Mouse (Mus musculus) mesoderm, embryonic 11.5 days (tissue): ENCODE data around the gene C1rb.
"Not testable (repeated sequence)": the region's sequence is repeated elsewhere in the genome, so short reads cannot be mapped to it uniquely, and the experiment has no call there.

Experiments used
- DNase-seq: peaks from one replicate; pipeline ENCODE4 v3.0.0-alpha.2; 2012; ENCODE audit warnings: low read depth, low spot score

Gene C1rb

GRCm38 (mm10) chr6:124570026-124570425, at the start of gene C1rb:
C1rb (plus strand) TSS chr6:124570294.
- DNase-seq: peak; percentile 85

- DNase-seq: not testable (repeated sequence)
Measured at GRCm38 (mm10) chr6:124522082-124522481, 48.0 kb upstream of the C1rb start.

- DNase-seq: no peak
Measured at GRCm38 (mm10) chr6:124527881-124528280, 42.2 kb upstream of the C1rb start.

- DNase-seq: no peak
Measured at GRCm38 (mm10) chr6:124531077-124531476, 39.0 kb upstream of the C1rb start.

GRCm38 (mm10) chr6:124536125-124536829, 33.8 kb upstream of the C1rb start:
- DNase-seq: not testable (repeated sequence)

- DNase-seq: not testable (repeated sequence)
Measured at GRCm38 (mm10) chr6:124541176-124541575, 28.9 kb upstream of the C1rb start.

GRCm38 (mm10) chr6:124542284-124542683, 27.8 kb upstream of the C1rb start, which contains the start of gene C1s1:
C1s1 (minus strand) TSS chr6:124542359.
- DNase-seq: peak; percentile 23

GRCm38 (mm10) chr6:124544466-124544865, 25.6 kb upstream of the C1rb start:
- DNase-seq: no peak

- DNase-seq: no peak
Measured at GRCm38 (mm10) chr6:124545425-124545824, 24.7 kb upstream of the C1rb start.

GRCm38 (mm10) chr6:124547979-124548378, 22.1 kb upstream of the C1rb start:
- DNase-seq: not testable (repeated sequence)

- DNase-seq: no peak
Measured at GRCm38 (mm10) chr6:124549023-124549550, 21.0 kb upstream of the C1rb start.

- DNase-seq: no peak
Measured at GRCm38 (mm10) chr6:124552766-124553165, 17.3 kb upstream of the C1rb start.

GRCm38 (mm10) chr6:124555956-124556355, 14.1 kb upstream of the C1rb start:
- not testable (repeated sequence) for DNase-seq

- not testable (repeated sequence) for DNase-seq
Measured at GRCm38 (mm10) chr6:124561156-124561555, 8.9 kb upstream of the C1rb start.

GRCm38 (mm10) chr6:124561611-124562010, 8.5 kb upstream of the C1rb start:
- DNase-seq: not testable (repeated sequence)

GRCm38 (mm10) chr6:124575155-124575678, 5.1 kb downstream of the C1rb start:
- not testable (repeated sequence) for DNase-seq

GRCm38 (mm10) chr6:124580155-124580554, 10.1 kb downstream of the C1rb start:
- DNase-seq: not testable (repeated sequence)

GRCm38 (mm10) chr6:124582231-124582630, 12.1 kb downstream of the C1rb start:
- no peak for DNase-seq

GRCm38 (mm10) chr6:124584935-124585334, 14.8 kb downstream of the C1rb start:
- DNase-seq: no peak

- no peak for DNase-seq
Measured at GRCm38 (mm10) chr6:124585761-124586160, 15.7 kb downstream of the C1rb start.

- no peak for DNase-seq
Measured at GRCm38 (mm10) chr6:124586266-124586665, 16.2 kb downstream of the C1rb start.

- no peak for DNase-seq
Measured at GRCm38 (mm10) chr6:124588771-124589170, 18.7 kb downstream of the C1rb start.

- no peak for DNase-seq
Measured at GRCm38 (mm10) chr6:124592186-124592700, 22.1 kb downstream of the C1rb start.
